Mouse (Mus musculus) intestine, postnatal 0 days (tissue): Measurements from ENCODE around the gene H2-Ke6. TPM values are rescaled to one million over a fixed set of nuclear protein-coding genes. Genes with fewer than 3 reads are reported as not detected.

Source experiments
- ATAC-seq: fragments of 200-750 bp; cut with Nextera tagmentation; 2 replicates; pipeline ENCODE4 v1.8.0; 2017; ENCODE audit warnings: mild to moderate bottlenecking, moderate TSS enrichment, moderate library complexity
- H3K27ac ChIP-seq: fragments of 300-500 bp; sonication (generic); 2 replicates; pipeline ENCODE4 v1.5.1; 2014; ENCODE audit warnings: mild to moderate bottlenecking, low read depth, low read length, moderate library complexity
- H3K27me3 ChIP-seq: fragments of 300-500 bp; sonication (generic); replicated peaks from 2 replicates; pipeline ENCODE4 v1.6.1; 2014; ENCODE audit warnings: low read length, mixed read lengths; ENCODE audit not compliant: control insufficient read depth, insufficient read depth
- H3K36me3 ChIP-seq: fragments of 300-500 bp; sonication (generic); 2 replicates; pipeline ENCODE4 v1.6.1; 2014; ENCODE audit warnings: mild to moderate bottlenecking, moderate library complexity; ENCODE audit not compliant: control insufficient read depth, insufficient read depth
- H3K4me1 ChIP-seq: fragments of 300-500 bp; sonication (generic); replicated peaks from 2 replicates; pipeline ENCODE4 v1.6.1; 2014; ENCODE audit warnings: antibody characterized with exemption, low read length, mixed read lengths; ENCODE audit not compliant: control insufficient read depth, insufficient read depth
- H3K4me2 ChIP-seq: fragments of 300-500 bp; sonication (generic); replicated peaks from 2 replicates; pipeline ENCODE4 v1.6.1; 2014; ENCODE audit warnings: low read depth, mild to moderate bottlenecking, moderate library complexity
- H3K4me3 ChIP-seq: fragments of 300-500 bp; sonication (generic); 2 replicates; pipeline ENCODE4 v1.5.1; 2014; ENCODE audit warnings: low read depth, low read length
- H3K9ac ChIP-seq: fragments of 300-500 bp; sonication (generic); 2 replicates; pipeline ENCODE4 v1.6.1; 2014; ENCODE audit warnings: mild to moderate bottlenecking, low read depth, low read length
- H3K9me3 ChIP-seq: fragments of 300-500 bp; sonication (generic); 2 replicates; pipeline ENCODE4 v1.6.1; 2016; ENCODE audit warnings: mixed run types; ENCODE audit not compliant: control insufficient read depth
- CTCF ChIP-seq: sonication (generic); IDR thresholded peaks from 2 replicates; pipeline ENCODE4 v1.5.1; 2016; ENCODE audit warnings: low read depth, mild to moderate bottlenecking, control low read depth, antibody characterized with exemption, moderate library complexity
- WGBS: fragments of 180-500 bp; shearing (Covaris S2); extraction: QIAGEN DNeasy Blood & Tissue Kit; methylation state at CpG from one replicate; pipeline ENCODE4 v1.1.7; 2014; 5-methylcytosine and 5-hydroxymethylcytosine counted together
- polyA plus RNA-seq: library from polyadenylated mRNA; unstranded; fragments of >200 nt; fragmentation: Nextera tagmentation; extraction: Ambion mirVana; gene quantifications from 2 replicates; pipeline ENCODE4 v1.2.1, GENCODE M21; 2015

H2-Ke6 gene
- polyA plus RNA-seq, 1 experiment from 2014 or later, result 59.8 TPM

DNA sequence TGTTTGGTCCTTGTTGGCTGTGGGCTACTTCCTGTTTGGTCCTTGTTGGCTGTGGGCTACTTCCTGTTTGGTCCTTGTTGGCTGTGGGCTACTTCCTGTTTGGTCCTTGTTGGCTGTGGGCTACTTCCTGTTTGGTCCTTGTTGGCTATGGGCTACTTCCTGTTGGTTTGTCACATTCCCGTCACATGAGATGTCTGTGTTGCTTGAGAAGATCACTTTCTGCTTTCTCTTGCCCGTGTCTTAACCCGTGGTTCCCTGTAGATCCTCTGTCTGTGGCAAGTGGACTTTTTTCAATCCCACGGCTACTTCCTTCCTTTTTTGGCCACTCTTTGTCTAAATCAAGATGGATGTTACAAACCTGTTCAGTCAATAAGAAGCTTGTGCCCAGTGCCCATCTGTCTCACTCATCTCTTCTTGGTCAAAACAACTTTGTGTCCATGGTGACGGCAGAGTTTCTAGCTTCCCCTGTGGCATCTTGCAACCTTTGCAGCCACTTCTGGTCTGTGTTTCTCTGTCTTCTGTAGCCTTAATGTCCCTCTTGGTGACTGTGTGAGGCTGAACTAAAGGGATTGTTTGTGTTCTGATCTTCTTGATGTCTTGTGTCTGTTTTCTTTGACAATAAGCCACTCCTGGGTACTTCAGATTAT lies 19.7 kb upstream of the H2-Ke6 start:
- H3K27me3 ChIP-seq, result no peaks in the 10 kb centered on the region
- no peaks in the 10 kb centered on the region for H3K9me3 ChIP-seq
- 94% methylated on average over 5 of the region's 5 CpGs for WGBS
- no peak overlapping the region for H3K9ac ChIP-seq
- no peak overlapping the region for H3K4me2 ChIP-seq
- TF ChIP-seq CTCF, result no peak
- H3K27ac ChIP-seq, result no peak overlapping the region
- no peak overlapping the region for H3K4me3 ChIP-seq
- H3K36me3 ChIP-seq, result no peaks in the 10 kb centered on the region
- no peak for ATAC-seq
- no peaks in the 10 kb centered on the region for H3K4me1 ChIP-seq

DNA sequence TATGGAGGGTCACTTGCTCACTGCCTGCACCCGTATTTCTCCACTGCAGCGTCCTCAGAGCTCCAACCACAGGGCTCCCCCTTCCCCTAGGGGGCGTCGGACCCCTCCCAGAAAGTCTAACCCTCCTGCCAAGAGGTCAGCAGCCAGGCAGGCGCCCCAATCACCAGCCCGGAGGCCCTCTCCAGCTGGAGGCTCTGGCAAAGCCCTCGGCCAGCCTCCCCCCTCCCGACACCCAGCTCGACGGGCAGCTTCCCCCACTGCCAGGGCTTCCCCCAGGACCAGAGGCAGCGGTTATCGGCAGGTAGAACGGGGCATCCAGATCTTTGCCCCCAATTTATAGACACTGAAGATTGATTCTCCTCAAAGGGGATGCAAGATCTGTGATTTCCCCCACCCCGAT lies 18.1 kb upstream of the H2-Ke6 start:
- Histone ChIP-seq H3K36me3 (no peaks in the 10 kb centered on the region), H3K4me3 (no peak overlapping the region), H3K4me2 (no peak overlapping the region), H3K4me1 (no peaks in the 10 kb centered on the region), H3K27me3 (no peaks in the 10 kb centered on the region), H3K9ac (no peak overlapping the region), H3K27ac (no peak overlapping the region), H3K9me3 (no peaks in the 10 kb centered on the region)
- 83% methylated on average over 14 of the region's 14 CpGs for WGBS
- no peak for TF ChIP-seq CTCF
- ATAC-seq, result no peak

DNA sequence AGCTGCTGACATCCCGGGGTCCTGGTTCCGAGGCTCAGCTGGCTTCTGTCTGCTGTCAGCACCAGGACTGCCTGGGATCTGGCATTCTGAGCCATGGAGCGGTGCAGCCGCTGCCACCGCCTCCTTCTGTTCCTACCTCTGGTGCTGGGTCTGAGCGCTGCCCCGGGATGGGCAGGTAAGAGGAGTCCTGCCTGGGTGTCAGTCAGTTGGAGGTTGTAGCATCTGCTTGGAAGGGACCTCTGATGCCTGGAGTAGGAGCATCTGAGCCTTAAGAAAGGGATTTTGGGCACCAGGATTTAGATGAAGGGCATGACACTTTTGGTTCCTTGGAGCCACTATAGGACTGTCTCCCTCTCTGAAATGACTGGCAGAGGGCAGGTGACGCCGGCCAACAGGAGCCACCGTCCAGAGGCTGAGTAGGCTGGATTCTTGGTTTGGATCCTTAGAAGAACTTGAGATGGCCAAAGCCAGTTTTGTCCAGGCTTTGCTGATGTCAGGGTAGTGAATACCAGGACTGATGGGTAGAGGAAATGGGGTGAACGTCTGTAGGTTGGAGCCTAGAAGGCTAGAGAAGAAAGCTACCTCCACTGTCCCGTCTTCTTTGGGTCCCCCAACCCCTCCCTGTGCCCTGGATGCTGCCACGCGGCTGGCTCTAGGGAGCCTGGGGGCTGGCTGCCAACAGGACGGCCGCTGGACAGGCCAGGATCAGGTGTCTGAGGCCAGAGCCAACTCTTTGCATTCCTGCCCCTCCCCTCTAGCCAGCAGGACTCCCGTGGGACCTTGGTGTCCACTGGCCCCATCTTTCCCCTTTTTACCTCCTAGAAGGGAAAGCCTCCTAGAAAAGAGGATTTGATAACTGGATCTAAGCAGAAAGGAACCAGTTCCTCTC lies 11.9 kb upstream of the H2-Ke6 start:
- ATAC-seq, result 0 out of 2 replicates have a peak, but pooled peaks have one; percentile 2
- no peak for TF ChIP-seq CTCF
- WGBS, result 20% methylated on average over 17 of the region's 17 CpGs

DNA sequence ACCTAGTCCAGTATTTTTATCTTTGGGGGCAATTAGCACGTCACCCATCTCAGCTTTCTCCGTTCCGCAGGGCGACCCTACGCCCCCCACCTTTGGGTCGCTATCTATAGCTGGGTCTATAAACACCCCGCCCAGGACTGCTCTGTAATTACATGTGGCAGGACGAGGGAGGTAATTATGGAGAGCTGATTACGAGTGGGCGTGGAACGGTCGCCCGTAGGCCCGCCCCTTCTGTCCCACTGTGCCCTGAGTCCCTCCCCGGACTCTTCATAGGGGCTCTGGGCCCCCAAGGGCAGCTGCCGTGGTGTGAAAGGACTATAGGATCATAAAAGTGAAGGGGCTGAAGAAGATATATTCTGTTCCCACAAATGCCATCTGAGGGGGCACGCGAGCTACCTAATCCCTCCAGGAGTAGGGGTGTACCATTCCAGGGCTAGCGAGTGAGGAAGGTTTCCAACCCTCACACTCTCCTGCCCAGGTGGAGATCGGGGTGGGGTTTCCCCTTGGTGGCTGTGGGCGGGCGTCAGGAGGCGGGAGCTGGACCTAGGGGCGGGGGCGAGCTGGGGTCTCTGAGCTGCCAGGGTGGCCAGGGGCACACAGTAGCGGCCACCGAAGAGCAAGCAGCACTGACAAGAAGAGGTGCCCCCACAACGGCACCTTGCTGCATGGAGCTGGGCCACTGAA lies 11.2 kb upstream of the H2-Ke6 start, which contains the start of gene Col11a2:
Gene Col11a2 (plus strand): TSS at position 560 of the 684 bp plus-strand sequence.
- Histone ChIP-seq H3K4me2 (peak within 1 kb of the TSS; percentile 59), H3K36me3 (peaks cover 28% of the 10 kb centered on the region), H3K27me3 (0 out of 2 replicates have a peak, but pooled peaks cover 6% of the 10 kb centered on the region), H3K9ac (no peak within 1 kb of the TSS; the same call in 1 of the 2 replicates), H3K4me3 (peak within 1 kb of the TSS; percentile 11; the same call in 1 of the 2 replicates), H3K4me1 (no peaks in the 10 kb centered on the region; the same call in 1 of the 2 replicates), H3K9me3 (no peaks in the 10 kb centered on the region), H3K27ac (no peak within 1 kb of the TSS)
- 9% methylated on average over 28 of the region's 28 CpGs for WGBS
- peak; percentile 16 for ATAC-seq
- TF ChIP-seq CTCF, result 0 out of 2 replicates have a peak, but pooled peaks have one; percentile 4

More for the DNA sequence above, 11.9 kb upstream of the H2-Ke6 start:
- no peak overlapping the region for H3K27ac ChIP-seq
- no peak overlapping the region; the same call in 1 of the 2 replicates for H3K9ac ChIP-seq
- H3K4me2 ChIP-seq, result no peak overlapping the region
- no peak overlapping the region for H3K4me3 ChIP-seq
- H3K36me3 ChIP-seq, result peaks cover 28% of the 10 kb centered on the region
- no peaks in the 10 kb centered on the region for H3K9me3 ChIP-seq
- H3K27me3 ChIP-seq, result 0 out of 2 replicates have a peak, but pooled peaks cover 6% of the 10 kb centered on the region
- no peaks in the 10 kb centered on the region; the same call in 1 of the 2 replicates for H3K4me1 ChIP-seq

DNA sequence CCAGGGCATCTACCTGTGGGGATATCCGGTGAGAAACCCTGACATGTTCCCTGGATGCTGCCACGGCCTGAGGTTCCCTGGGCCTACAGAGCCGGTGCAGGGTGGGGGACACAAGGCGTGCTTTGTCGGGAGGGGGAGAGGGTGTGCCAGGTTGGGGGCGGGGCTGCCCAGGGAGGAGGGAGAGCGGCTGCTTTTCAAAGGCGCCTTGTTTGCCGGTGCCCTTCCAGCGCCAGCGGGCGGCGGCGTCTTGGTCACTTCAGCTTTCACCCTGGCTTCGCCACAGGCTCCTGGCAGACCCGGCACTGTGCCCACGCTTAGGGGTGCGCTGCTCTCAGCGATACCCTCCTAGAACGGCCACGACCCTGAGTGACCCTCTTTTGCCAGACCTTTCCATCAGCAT lies 10.6 kb upstream of the H2-Ke6 start:
- Histone ChIP-seq H3K27ac (no peak overlapping the region), H3K36me3 (peaks cover 28% of the 10 kb centered on the region), H3K9ac (no peak overlapping the region), H3K4me2 (peak overlapping the region; percentile 59), H3K27me3 (0 out of 2 replicates have a peak, but pooled peaks cover 6% of the 10 kb centered on the region), H3K4me1 (no peaks in the 10 kb centered on the region; the same call in 1 of the 2 replicates), H3K4me3 (peak overlapping the region; percentile 11; the same call in 1 of the 2 replicates), H3K9me3 (no peaks in the 10 kb centered on the region)
- no peak for ATAC-seq
- no peak for TF ChIP-seq CTCF
- WGBS, result 15% methylated on average over 21 of the region's 21 CpGs
